Mouse (Mus musculus) megakaryocyte, embryonic 14.5 days (primary cell): ENCODE measurements at regions not wholly inside any gene's neighbourhood (a gene's known extent, or its start where the extent isn't known, plus 50 kb on each side); places are given as distances from the start of the nearest gene placed in this dataset.

ENCODE experiments used
- H3K27me3 ChIP-seq: replicated peaks from 2 replicates; pipeline ENCODE3; 2012; ENCODE audit warnings: inconsistent platforms
- H3K36me3 ChIP-seq: replicated peaks from 2 replicates; pipeline ENCODE3; 2012; ENCODE audit warnings: low read length, inconsistent platforms, mixed read lengths
- H3K4me1 ChIP-seq: 2 replicates; pipeline ENCODE4 v1.6.1; 2012; ENCODE audit warnings: inconsistent platforms
- H3K4me3 ChIP-seq: replicated peaks from 2 replicates; pipeline ENCODE3; 2012; ENCODE audit warnings: moderate library complexity, mild to moderate bottlenecking, inconsistent platforms
- H3K9me3 ChIP-seq: 2 replicates; pipeline ENCODE4 v1.6.1; 2012; ENCODE audit warnings: inconsistent platforms
- FLI1 ChIP-seq: IDR thresholded peaks from 2 replicates; pipeline ENCODE4 v1.6.1; 2012; ENCODE audit warnings: low read length, inconsistent platforms, mixed read lengths
- GATA1 ChIP-seq: IDR thresholded peaks from 3 replicates; pipeline ENCODE4 v1.6.1; 2012; ENCODE audit warnings: mixed read lengths, low read length, inconsistent platforms, borderline replicate concordance

DNA sequence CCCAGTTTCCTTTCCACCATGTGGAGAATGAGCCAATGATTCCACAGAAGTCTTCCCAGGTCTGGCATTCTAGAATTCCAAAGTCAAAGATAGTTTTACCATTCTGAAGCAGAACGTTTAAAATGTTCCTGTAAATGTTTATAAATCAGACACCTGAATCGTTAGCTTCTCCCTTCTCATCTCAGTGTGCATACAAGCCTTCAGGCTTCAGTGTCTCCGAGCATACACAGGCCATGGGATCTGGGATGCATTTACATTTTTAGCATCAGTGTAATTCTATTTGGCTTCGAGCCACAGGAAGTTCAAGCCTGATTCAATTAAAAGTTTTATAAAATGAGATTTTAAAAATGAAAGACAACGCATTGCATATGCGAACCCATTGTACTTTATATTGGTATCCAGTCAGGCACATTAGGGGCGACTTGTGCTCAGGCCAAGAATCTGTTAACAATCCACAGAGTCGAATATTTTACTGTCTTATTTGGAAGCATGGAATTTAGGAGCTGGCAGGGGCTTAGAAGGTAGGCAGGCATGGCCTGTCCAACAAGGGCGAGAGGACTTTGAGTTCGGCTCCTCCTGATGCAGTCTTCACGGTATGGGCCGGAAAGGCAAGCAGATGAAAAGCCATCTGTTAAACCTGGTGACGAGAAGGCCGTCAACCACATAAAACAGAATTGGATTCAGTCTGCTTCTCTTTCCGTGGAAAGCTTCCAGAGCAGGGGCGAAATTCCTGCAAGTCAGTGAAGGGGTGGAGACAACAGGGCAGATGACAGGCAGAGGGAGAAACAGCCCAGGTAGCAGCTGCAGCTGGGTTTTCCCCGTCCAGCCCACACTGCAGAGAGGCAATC, 63.7 kb upstream of the Sipa1l1 start:
- Histone ChIP-seq H3K9me3 (peaks cover 36% of the 10 kb centered on the region), H3K4me3 (no peak overlapping the region), H3K4me1 (no peaks in the 10 kb centered on the region), H3K36me3 (no peaks in the 10 kb centered on the region), H3K27me3 (peaks cover 3% of the 10 kb centered on the region)
- TF ChIP-seq GATA1 (no peak), FLI1 (no peak)

DNA sequence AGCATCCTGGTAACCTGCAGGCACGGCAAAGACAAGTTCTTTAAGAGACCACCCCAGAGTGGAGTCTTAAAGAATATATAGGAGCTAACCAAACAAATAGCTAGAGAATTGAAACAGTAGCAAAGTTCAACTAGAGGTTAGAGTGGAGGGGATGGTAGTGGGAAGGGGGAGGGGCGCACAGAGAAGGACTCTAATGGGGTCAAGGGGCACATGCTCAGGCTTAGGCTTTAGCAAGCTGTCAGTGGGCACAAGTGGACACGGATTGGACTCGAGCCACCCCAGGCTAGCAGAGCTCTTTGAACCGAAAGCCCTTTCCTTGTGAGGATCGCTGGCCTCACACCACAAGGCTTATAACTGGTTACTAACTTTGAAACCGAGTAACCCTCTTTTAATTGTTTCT, 53.4 kb upstream of the Sipa1l1 start:
- peaks cover 15% of the 10 kb centered on the region for H3K9me3 ChIP-seq
- TF ChIP-seq FLI1, result no peak
- TF ChIP-seq GATA1, result no peak

More for the DNA sequence above, 53.4 kb upstream of the Sipa1l1 start:
- Histone ChIP-seq H3K4me1 (peaks cover 2% of the 10 kb centered on the region; the same call in 1 of the 2 replicates), H3K36me3 (no peaks in the 10 kb centered on the region), H3K27me3 (peaks cover 27% of the 10 kb centered on the region), H3K4me3 (no peak overlapping the region)
